Mouse (Mus musculus): ENCODE data around the gene H2-T23. TPM values are rescaled to one million over a fixed set of nuclear protein-coding genes. Genes with fewer than 3 reads are reported as not detected.

Gene H2-T23
- total and polyA plus RNA-seq, 3 experiments: 12.2 to 18.3 TPM; not detected in 1

- peak; percentile 71 for DNase-seq (ENCODE audit: low read depth, low spot score)
- Histone ChIP-seq H3K36me3 (ENCODE audit: control insufficient read depth in 1 of 2, insufficient read depth in 2 of 2, low read length in 2 of 2) (peaks cover 2 to 48% of the 10 kb centered on the region in 2 experiments), H3K27ac (ENCODE audit: control insufficient read depth, low read depth, low read length) (peak overlapping the region; percentile 98), H3K4me3 (ENCODE audit: control insufficient read depth in 1 of 2, insufficient read depth in 1 of 2, low read depth in 2 of 2, low read length in 2 of 2) (peak overlapping the region; percentile 35 to 49), H3K9ac (ENCODE audit: control insufficient read depth, low read depth, low read length, poor library complexity, severe bottlenecking) (peak overlapping the region; percentile 56), H3K9me3 (replicated peaks; ENCODE audit: insufficient read depth, low read length) (no peaks in the 10 kb centered on the region), H3K27me3 (ENCODE audit: control insufficient read depth in 1 of 2, insufficient read depth in 2 of 2, low read length in 2 of 2) (no peaks in the 10 kb centered on the region), H3K4me1 (ENCODE audit: control insufficient read depth in 1 of 2, insufficient read depth in 2 of 2, low read length in 2 of 2) (peaks cover 25 to 41% of the 10 kb centered on the region in 2 experiments), H3K79me2 (ENCODE audit: control insufficient read depth, insufficient read depth, low read length, poor library complexity) (peaks cover 57% of the 10 kb centered on the region)
- TF ChIP-seq ETS1 (IDR thresholded peaks at IDR 0.05; ENCODE audit: low read depth, low read length) (peak; percentile 7), E2F4 (IDR thresholded peaks at IDR 0.05; ENCODE audit: borderline replicate concordance, low read depth, low read length) (no peak), GATA1 (IDR thresholded peaks at IDR 0.05; ENCODE audit: low read depth, low read length) (peak; percentile 48; the same call in 1 of the 2 replicates), USF2 (IDR thresholded peaks at IDR 0.05; ENCODE audit: borderline replicate concordance in 1 of 2, insufficient read depth in 1 of 2, low read depth in 1 of 2, low read length in 2 of 2) (0 out of 4 replicates have a peak, but pooled peaks of 1 of the 2 experiments have one; percentile 43), SIN3A (IDR thresholded peaks at IDR 0.05; ENCODE audit: low read length) (peak; percentile 86), MYC (IDR thresholded peaks at IDR 0.05; ENCODE audit: low read depth, low read length) (peak; percentile 98), JUND (IDR thresholded peaks at IDR 0.05; ENCODE audit: low read depth, low read length) (0 out of 2 replicates have a peak, but pooled peaks have one; percentile 63), NELFE (IDR thresholded peaks at IDR 0.05; ENCODE audit: low read depth, low read length) (peak; percentile 8), MAX (IDR thresholded peaks at IDR 0.05; ENCODE audit: low read length) (peak; percentile 96), ELF1 (IDR thresholded peaks at IDR 0.05; ENCODE audit: low read depth, low read length) (no peak), MAZ (IDR thresholded peaks at IDR 0.05; ENCODE audit: low read depth, low read length) (0 out of 2 replicates have a peak, but pooled peaks have one; percentile 17), BHLHE40 (IDR thresholded peaks at IDR 0.05; ENCODE audit: borderline replicate concordance, low read depth, low read length) (peak; percentile 94), HCFC1 (IDR thresholded peaks at IDR 0.05; ENCODE audit: low read depth, low read length) (no peak), USF1 (IDR thresholded peaks at IDR 0.05; ENCODE audit: low read depth, low read length) (peak; percentile 86), MXI1 (IDR thresholded peaks at IDR 0.05; ENCODE audit: low read depth, low read length) (peak; percentile 96)
Measured at GRCm38 (mm10) chr17:35998545-35999305, 33.9 kb downstream of the H2-T23 start.

- H3K9me3 ChIP-seq (replicated peaks; ENCODE audit: insufficient read depth, low read length): no peaks in the 10 kb centered on the region
- peaks cover 25 to 41% of the 10 kb centered on the region in 2 experiments for H3K4me1 ChIP-seq (ENCODE audit: control insufficient read depth in 1 of 2, insufficient read depth in 2 of 2, low read length in 2 of 2)
- H3K36me3 ChIP-seq (ENCODE audit: control insufficient read depth in 1 of 2, insufficient read depth in 2 of 2, low read length in 2 of 2): peaks cover 0 to 48% of the 10 kb centered on the region in 2 experiments; a peak in 3 of 4 replicates
- H3K9ac ChIP-seq (ENCODE audit: control insufficient read depth, low read depth, low read length, poor library complexity, severe bottlenecking): peak overlapping the region; percentile 56
- peak overlapping the region; percentile 98 for H3K27ac ChIP-seq (ENCODE audit: control insufficient read depth, low read depth, low read length)
- H3K4me3 ChIP-seq (ENCODE audit: control insufficient read depth in 1 of 2, insufficient read depth in 1 of 2, low read depth in 2 of 2, low read length in 2 of 2): peak overlapping the region; percentile 35 to 49
- peak; percentile 95 for DNase-seq (ENCODE audit: low read depth, low spot score)
- TF ChIP-seq SMC3 (IDR thresholded peaks at IDR 0.05; ENCODE audit: low read depth, low read length): peak; percentile 35
- peak; percentile 76 for TF ChIP-seq MXI1 (IDR thresholded peaks at IDR 0.05; ENCODE audit: low read depth, low read length)
- TF ChIP-seq MAFK (IDR thresholded peaks at IDR 0.05; ENCODE audit: borderline replicate concordance, low read depth, low read length): peak; percentile 57; the same call in 1 of the 2 replicates
- TF ChIP-seq HCFC1 (IDR thresholded peaks at IDR 0.05; ENCODE audit: low read depth, low read length): 0 out of 2 replicates have a peak, but pooled peaks have one; percentile 33
- TF ChIP-seq NRF1 (IDR thresholded peaks at IDR 0.05; ENCODE audit: insufficient read depth, low read depth, low read length, poor library complexity, severe bottlenecking): no peak
- TF ChIP-seq GATA1 (IDR thresholded peaks at IDR 0.05; ENCODE audit: low read depth, low read length): 0 out of 2 replicates have a peak, but pooled peaks have one; percentile 9
- TF ChIP-seq POLR2A (IDR thresholded peaks at IDR 0.05; ENCODE audit: control insufficient read depth in 1 of 2, insufficient read depth in 1 of 2, low read depth in 1 of 2, low read length in 2 of 2, poor library complexity in 1 of 2): peak in 1 of 2 experiments; percentile 78; a peak in 2 of 4 replicates
- TF ChIP-seq CHD2 (IDR thresholded peaks at IDR 0.05; ENCODE audit: low read length): no peak
- TF ChIP-seq MAZ (IDR thresholded peaks at IDR 0.05; ENCODE audit: low read depth, low read length): no peak
- TF ChIP-seq NELFE (IDR thresholded peaks at IDR 0.05; ENCODE audit: low read depth, low read length): peak; percentile 53; the same call in 1 of the 2 replicates
- 0 out of 2 replicates have a peak, but pooled peaks have one; percentile 16 for TF ChIP-seq MYC (IDR thresholded peaks at IDR 0.05; ENCODE audit: low read depth, low read length)
- 0 out of 2 replicates have a peak, but pooled peaks have one; percentile 2 for TF ChIP-seq ZC3H11A (IDR thresholded peaks at IDR 0.05; ENCODE audit: low read depth, low read length)
- TF ChIP-seq EP300 (IDR thresholded peaks at IDR 0.05; ENCODE audit: low read depth in 1 of 2, low read length in 2 of 2): peak; percentile 30 to 44; a peak in 3 of 4 replicates
- TF ChIP-seq TBP (IDR thresholded peaks at IDR 0.05; ENCODE audit: low read depth, low read length): peak; percentile 90
- peak; percentile 76 for TF ChIP-seq RCOR1 (IDR thresholded peaks at IDR 0.05; ENCODE audit: low read depth, low read length)
- TF ChIP-seq RAD21 (IDR thresholded peaks at IDR 0.05; ENCODE audit: low read depth, low read length): no peak; the same call in 1 of the 2 replicates
- TF ChIP-seq ETS1 (IDR thresholded peaks at IDR 0.05; ENCODE audit: low read depth, low read length): peak; percentile 58; the same call in 1 of the 2 replicates
- no peak; the same call in 1 of the 2 replicates for TF ChIP-seq MAX (IDR thresholded peaks at IDR 0.05; ENCODE audit: low read length)
- peak; percentile 85 for TF ChIP-seq SIN3A (IDR thresholded peaks at IDR 0.05; ENCODE audit: low read length)
- H3K79me2 ChIP-seq (ENCODE audit: control insufficient read depth, insufficient read depth, low read length, poor library complexity): peaks cover 50% of the 10 kb centered on the region
- H3K27me3 ChIP-seq (ENCODE audit: control insufficient read depth in 1 of 2, insufficient read depth in 2 of 2, low read length in 2 of 2): no peaks in the 10 kb centered on the region
Measured at GRCm38 (mm10) chr17:35997713-35998510, 34.7 kb downstream of the H2-T23 start.

Data from MEL (cell line).